Mouse (Mus musculus) MEL (cell line): ENCODE data around the gene Fgfr2. TPM values are rescaled to one million over a fixed set of nuclear protein-coding genes. Genes with fewer than 3 reads are reported as not detected.

Experiments
- DNase-seq: peaks from one replicate; pipeline ENCODE4 v3.0.0; 2011; ENCODE audit warnings: low read depth, low spot score
- H3K27ac ChIP-seq: 2 replicates; pipeline ENCODE4 v1.5.1; 2012; ENCODE audit warnings: low read depth, mild to moderate bottlenecking, control low read depth, low read length, moderate library complexity; ENCODE audit not compliant: control insufficient read depth
- H3K27me3 ChIP-seq, 2 experiments: fragments of 150-350 bp in 1 of 2; sonication (generic) in 1 of 2; 2 replicates each; pipeline ENCODE4 v1.6.1; 2012; ENCODE audit warnings: low read length in 2 of 2, mild to moderate bottlenecking in 2 of 2, improper control_type of control experiment in 1 of 2, moderate library complexity in 1 of 2; ENCODE audit not compliant: insufficient read depth in 2 of 2, control insufficient read depth in 1 of 2
- H3K36me3 ChIP-seq, 2 experiments: 2 replicates each; pipeline ENCODE4 v1.6.1; 2012 to 2014; ENCODE audit warnings: low read length in 2 of 2, improper control_type of control experiment in 1 of 2, inconsistent platforms in 1 of 2, mild to moderate bottlenecking in 1 of 2; ENCODE audit not compliant: insufficient read depth in 2 of 2, control insufficient read depth in 1 of 2
- H3K4me1 ChIP-seq, 2 experiments: fragments of 150-350 bp in 1 of 2; sonication (generic) in 1 of 2; 2 replicates each; pipeline ENCODE4 v1.6.1; 2012; ENCODE audit warnings: low read length in 2 of 2, improper control_type of control experiment in 1 of 2, mild to moderate bottlenecking in 1 of 2; ENCODE audit not compliant: insufficient read depth in 2 of 2, control insufficient read depth in 1 of 2
- H3K4me3 ChIP-seq, 2 experiments: fragments of 150-350 bp in 1 of 2; sonication (generic) in 1 of 2; 2 replicates each; pipeline ENCODE4 v1.5.1; 2012; ENCODE audit warnings: low read depth in 2 of 2, low read length in 2 of 2, mild to moderate bottlenecking in 2 of 2, moderate library complexity in 2 of 2, control low read depth in 1 of 2, improper control_type of control experiment in 1 of 2; ENCODE audit not compliant: control insufficient read depth in 1 of 2, insufficient read depth in 1 of 2
- H3K79me2 ChIP-seq: 2 replicates; pipeline ENCODE4 v1.6.1; 2012; ENCODE audit warnings: mild to moderate bottlenecking, low read length, moderate library complexity; ENCODE audit not compliant: control insufficient read depth, poor library complexity, insufficient read depth
- H3K9ac ChIP-seq: 2 replicates; pipeline ENCODE4 v1.6.1; 2012; ENCODE audit warnings: low read depth, mild to moderate bottlenecking, control low read depth, low read length, moderate library complexity; ENCODE audit not compliant: control insufficient read depth, poor library complexity, severe bottlenecking
- H3K9me3 ChIP-seq: fragments of 150-350 bp; sonication (generic); replicated peaks from 2 replicates; pipeline ENCODE4 v1.6.1; 2012; ENCODE audit warnings: mild to moderate bottlenecking, low read length, improper control_type of control experiment, moderate library complexity; ENCODE audit not compliant: insufficient read depth
- BHLHE40 ChIP-seq: IDR thresholded peaks from 2 replicates; pipeline ENCODE4 v1.6.1; 2012; ENCODE audit warnings: low read depth, mild to moderate bottlenecking, inconsistent platforms, low read length, improper control_type of control experiment, borderline replicate concordance
- CHD1 ChIP-seq: IDR thresholded peaks from 2 replicates; pipeline ENCODE4 v1.6.1; 2012; ENCODE audit warnings: low read depth, mild to moderate bottlenecking, inconsistent platforms, low read length, improper control_type of control experiment
- CHD2 ChIP-seq: IDR thresholded peaks from 2 replicates; pipeline ENCODE4 v1.6.1; 2011; ENCODE audit warnings: low read length, improper control_type of control experiment
- E2F4 ChIP-seq: IDR thresholded peaks from 2 replicates; pipeline ENCODE4 v1.6.1; 2011; ENCODE audit warnings: low read depth, low read length, improper control_type of control experiment, borderline replicate concordance
- ELF1 ChIP-seq: IDR thresholded peaks from 2 replicates; pipeline ENCODE4 v1.6.1; 2014; ENCODE audit warnings: low read depth, mild to moderate bottlenecking, inconsistent platforms, low read length, improper control_type of control experiment, moderate library complexity
- EP300 ChIP-seq, 2 experiments: IDR thresholded peaks; 2 replicates each; pipeline ENCODE4 v1.6.1; 2011; ENCODE audit warnings: improper control_type of control experiment in 2 of 2, low read length in 2 of 2, low read depth in 1 of 2, mild to moderate bottlenecking in 1 of 2
- GABPA ChIP-seq: IDR thresholded peaks from 2 replicates; pipeline ENCODE4 v1.6.1; 2012; ENCODE audit warnings: low read depth, mild to moderate bottlenecking, inconsistent platforms, low read length, improper control_type of control experiment, moderate library complexity
- MAZ ChIP-seq: IDR thresholded peaks from 2 replicates; pipeline ENCODE4 v1.6.1; 2012; ENCODE audit warnings: low read depth, mild to moderate bottlenecking, inconsistent platforms, low read length, improper control_type of control experiment
- MXI1 ChIP-seq: IDR thresholded peaks from 2 replicates; pipeline ENCODE4 v1.6.1; 2011; ENCODE audit warnings: mild to moderate bottlenecking, low read depth, low read length, improper control_type of control experiment
- MYB ChIP-seq: IDR thresholded peaks from 2 replicates; pipeline ENCODE4 v1.6.1; 2011; ENCODE audit warnings: mild to moderate bottlenecking, low read depth, low read length, improper control_type of control experiment
- MYC ChIP-seq: IDR thresholded peaks from 2 replicates; pipeline ENCODE4 v1.6.1; 2011; ENCODE audit warnings: low read depth, mild to moderate bottlenecking, low read length, improper control_type of control experiment, moderate library complexity
- NELFE ChIP-seq: IDR thresholded peaks from 2 replicates; pipeline ENCODE4 v1.6.1; 2011; ENCODE audit warnings: low read depth, low read length, improper control_type of control experiment
- POLR2AphosphoS5 ChIP-seq: IDR thresholded peaks from 2 replicates; pipeline ENCODE4 v1.6.1; 2012; ENCODE audit warnings: low read depth, borderline replicate concordance, mild to moderate bottlenecking, inconsistent platforms, low read length, moderate library complexity, mixed read lengths
- RAD21 ChIP-seq: IDR thresholded peaks from 2 replicates; pipeline ENCODE4 v1.6.1; 2011; ENCODE audit warnings: mild to moderate bottlenecking, low read depth, low read length, improper control_type of control experiment
- SIN3A ChIP-seq: IDR thresholded peaks from 2 replicates; pipeline ENCODE4 v1.6.1; 2012; ENCODE audit warnings: low read length, improper control_type of control experiment, inconsistent platforms
- SMC3 ChIP-seq: IDR thresholded peaks from 2 replicates; pipeline ENCODE4 v1.6.1; 2011; ENCODE audit warnings: low read depth, low read length, improper control_type of control experiment
- TAL1 ChIP-seq: IDR thresholded peaks from 2 replicates; pipeline ENCODE4 v1.6.1; 2012; ENCODE audit warnings: mild to moderate bottlenecking, inconsistent platforms, low read length, moderate library complexity, mixed read lengths
- TBP ChIP-seq: IDR thresholded peaks from 2 replicates; pipeline ENCODE4 v1.8.0; 2011; ENCODE audit warnings: low read depth, low read length, improper control_type of control experiment
- UBTF ChIP-seq: IDR thresholded peaks from 2 replicates; pipeline ENCODE4 v1.6.1; 2012; ENCODE audit warnings: low read depth, mild to moderate bottlenecking, inconsistent platforms, low read length, improper control_type of control experiment, moderate library complexity, borderline replicate concordance; ENCODE audit not compliant: insufficient read depth
- ZKSCAN1 ChIP-seq: IDR thresholded peaks from 2 replicates; pipeline ENCODE4 v1.6.1; 2012; ENCODE audit warnings: low read depth, mild to moderate bottlenecking, inconsistent platforms, low read length, improper control_type of control experiment, moderate library complexity
- ZMIZ1 ChIP-seq: IDR thresholded peaks from 2 replicates; pipeline ENCODE4 v1.6.1; 2012; ENCODE audit warnings: low read depth, mild to moderate bottlenecking, inconsistent platforms, low read length, improper control_type of control experiment, moderate library complexity
- ZNF384 ChIP-seq: IDR thresholded peaks from 2 replicates; pipeline ENCODE4 v1.6.1; 2012; ENCODE audit warnings: low read depth, mild to moderate bottlenecking, inconsistent platforms, low read length, improper control_type of control experiment
- polyA plus RNA-seq, 2 experiments: library from polyadenylated mRNA; stranded (reverse) in 1 of 2; unstranded in 1 of 2; fragments of >175 nt in 1 of 2; fragments of >200 nt in 1 of 2; gene quantifications; 2 replicates each; pipeline versions ENCODE4 v1.2.1 to v1.2.4; 2012; ENCODE audit warnings: low replicate concordance in 2 of 2, low read depth in 1 of 2; ENCODE audit not compliant: insufficient read length in 2 of 2, insufficient read depth in 1 of 2, missing spikeins in 1 of 2
- total RNA-seq: library from RNA; depleted of rRNA; stranded (reverse); fragments of 300-350 nt; gene quantifications from 2 replicates; pipeline ENCODE4 v1.2.3, GENCODE M21; 2012

Fgfr2 gene
- total and polyA plus RNA-seq, 3 experiments = not detected

DNA sequence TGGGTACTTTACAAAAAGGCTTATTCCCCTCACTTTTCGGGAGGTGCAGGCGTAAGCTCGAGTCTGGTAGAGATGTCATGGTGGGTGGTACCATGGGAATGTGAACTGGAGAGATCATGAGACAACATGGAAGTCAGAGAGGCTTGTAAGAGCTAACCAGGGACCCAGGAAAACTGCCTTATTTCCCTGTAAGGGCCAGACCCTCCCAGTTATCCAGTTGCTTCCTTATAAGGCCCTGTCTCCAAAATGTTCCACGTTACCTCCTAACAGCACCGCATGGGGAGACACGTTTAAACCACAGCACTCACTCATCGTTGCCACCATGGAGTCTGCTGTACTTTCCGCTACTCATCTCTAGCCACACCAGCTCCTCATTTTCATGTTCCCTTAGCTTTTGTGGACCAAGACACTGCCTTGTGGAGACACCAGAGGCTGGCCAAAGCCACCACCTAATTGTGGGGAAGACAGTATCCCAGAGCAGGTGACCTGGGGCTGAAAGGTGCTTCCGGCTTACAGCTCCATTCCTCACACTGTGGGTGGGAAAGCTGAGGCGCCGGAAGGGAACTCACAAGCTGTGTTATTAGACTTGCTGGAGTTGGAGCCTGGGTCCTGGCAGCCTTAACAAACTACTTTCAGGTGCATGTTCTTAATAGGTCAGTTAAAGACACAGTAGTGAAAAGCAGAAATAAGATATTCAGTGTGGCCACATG, 2178.2 kb downstream of the Fgfr2 start:
- Histone ChIP-seq H3K27ac (no peak overlapping the region), H3K4me1 (no peaks in the 10 kb centered on the region), H3K9ac (no peak overlapping the region), H3K9me3 (no peaks in the 10 kb centered on the region), H3K79me2 (no peaks in the 10 kb centered on the region), H3K27me3 (no peaks in the 10 kb centered on the region), H3K4me3 (no peak overlapping the region), H3K36me3 (no peaks in the 10 kb centered on the region)
- no peak for DNase-seq
- TF ChIP-seq GABPA (no peak), NELFE (no peak), TBP (no peak), SMC3 (no peak), CHD2 (no peak), ZKSCAN1 (no peak), MYC (no peak), ELF1 (no peak), ZMIZ1 (no peak), EP300 (IDR thresholded peaks at IDR 0.05; ENCODE audit: low read depth in 1 of 2, low read length in 2 of 2) (no peak), POLR2AphosphoS5 (no peak), CHD1 (no peak), TAL1 (no peak), UBTF (no peak), E2F4 (no peak), SIN3A (no peak), ZNF384 (no peak), RAD21 (no peak), BHLHE40 (no peak), MXI1 (no peak)

DNA sequence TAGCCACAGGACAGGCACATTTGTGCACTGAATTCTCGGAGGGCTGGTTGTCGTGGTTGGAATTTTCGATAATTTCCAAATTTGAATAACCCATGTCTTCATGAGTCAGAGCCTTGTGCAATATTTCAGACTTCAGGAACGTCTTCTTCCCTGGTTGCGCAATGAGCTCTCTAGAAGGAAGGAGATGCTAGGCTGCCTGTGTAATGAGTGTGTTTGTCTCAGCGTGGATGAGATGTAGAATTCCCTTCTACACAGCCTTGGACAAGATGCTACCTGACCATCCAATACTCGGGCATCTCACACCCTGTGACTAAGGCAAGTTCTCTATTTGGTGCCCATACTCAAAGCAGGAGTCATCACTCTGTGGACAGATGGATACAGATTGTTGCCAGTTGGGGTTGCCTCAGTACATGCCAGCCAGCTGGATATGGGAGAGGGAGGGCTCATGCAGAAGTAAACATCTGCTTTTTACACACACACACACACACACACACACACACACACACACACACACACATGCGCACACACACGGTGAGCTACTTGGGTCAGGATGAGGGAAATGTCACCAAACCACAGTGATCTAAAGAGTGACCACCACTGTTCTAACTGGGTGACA, 2179.8 kb downstream of the Fgfr2 start:
- no peak overlapping the region for H3K27ac ChIP-seq
- H3K4me1 ChIP-seq = no peaks in the 10 kb centered on the region
- no peaks in the 10 kb centered on the region for H3K79me2 ChIP-seq
- no peak for TF ChIP-seq TAL1
- TF ChIP-seq UBTF = no peak
- no peak for TF ChIP-seq MYB
- TF ChIP-seq ELF1 = no peak
- TF ChIP-seq SMC3 = no peak
- no peak for TF ChIP-seq MAZ
- TF ChIP-seq NELFE = no peak
- no peaks in the 10 kb centered on the region for H3K27me3 ChIP-seq
- no peak for DNase-seq
- H3K9ac ChIP-seq = no peak overlapping the region
- H3K4me3 ChIP-seq = no peak overlapping the region
- no peaks in the 10 kb centered on the region for H3K9me3 ChIP-seq
- no peaks in the 10 kb centered on the region for H3K36me3 ChIP-seq
